Mouse (Mus musculus): ENCODE results near the gene Kdm2b. TPM values are rescaled to one million over a fixed set of nuclear protein-coding genes. Genes with fewer than 3 reads are reported as not detected.

Gene Kdm2b
- polyA plus RNA-seq, 1 experiment from 2014 or later, result 7.6 TPM

DNA sequence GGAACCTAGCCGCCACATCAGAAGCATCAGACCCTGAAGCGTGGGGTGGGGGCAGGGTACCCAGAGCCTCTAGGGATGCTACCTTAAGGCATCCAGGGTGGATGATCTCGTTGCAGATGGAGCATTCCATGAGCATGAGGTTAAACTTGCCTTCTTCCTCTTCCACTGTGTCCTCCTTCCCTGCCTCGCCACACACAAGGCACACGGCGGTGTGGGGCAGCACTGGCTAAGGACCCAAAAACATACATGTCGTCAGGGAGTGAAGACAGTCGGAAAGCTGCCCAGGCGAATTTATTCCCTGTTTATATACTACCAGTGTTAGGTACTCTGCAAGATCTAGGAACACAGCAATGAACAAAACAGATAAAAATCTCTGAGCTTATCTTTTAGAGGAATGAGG is 106.4 kb downstream of the Kdm2b start:
- ATAC-seq, result no peak
- no peak overlapping the region for H3K9ac ChIP-seq (ENCODE audit: low read depth, low read length)
- no peak overlapping the region for H3K27ac ChIP-seq (ENCODE audit: low read depth, low read length)
- no peak for TF ChIP-seq CTCF (IDR thresholded peaks at IDR 0.05; ENCODE audit: low read depth)
- no peak overlapping the region for H3K4me3 ChIP-seq (ENCODE audit: low read depth, low read length)
- H3K4me2 ChIP-seq (replicated peaks; ENCODE audit: low read depth), result no peak overlapping the region
- 75% methylated on average over 9 of the region's 9 CpGs for WGBS
- peaks cover 24% of the 10 kb centered on the region; the same call in 1 of the 2 replicates for H3K36me3 ChIP-seq (ENCODE audit: control insufficient read depth, insufficient read depth)
- H3K9me3 ChIP-seq (ENCODE audit: control insufficient read depth), result no peaks in the 10 kb centered on the region
- H3K27me3 ChIP-seq (replicated peaks; ENCODE audit: control insufficient read depth, insufficient read depth, low read length), result no peaks in the 10 kb centered on the region
- H3K4me1 ChIP-seq (replicated peaks; ENCODE audit: control insufficient read depth, insufficient read depth, low read length), result peaks cover 4% of the 10 kb centered on the region; the same call in 1 of the 2 replicates

DNA sequence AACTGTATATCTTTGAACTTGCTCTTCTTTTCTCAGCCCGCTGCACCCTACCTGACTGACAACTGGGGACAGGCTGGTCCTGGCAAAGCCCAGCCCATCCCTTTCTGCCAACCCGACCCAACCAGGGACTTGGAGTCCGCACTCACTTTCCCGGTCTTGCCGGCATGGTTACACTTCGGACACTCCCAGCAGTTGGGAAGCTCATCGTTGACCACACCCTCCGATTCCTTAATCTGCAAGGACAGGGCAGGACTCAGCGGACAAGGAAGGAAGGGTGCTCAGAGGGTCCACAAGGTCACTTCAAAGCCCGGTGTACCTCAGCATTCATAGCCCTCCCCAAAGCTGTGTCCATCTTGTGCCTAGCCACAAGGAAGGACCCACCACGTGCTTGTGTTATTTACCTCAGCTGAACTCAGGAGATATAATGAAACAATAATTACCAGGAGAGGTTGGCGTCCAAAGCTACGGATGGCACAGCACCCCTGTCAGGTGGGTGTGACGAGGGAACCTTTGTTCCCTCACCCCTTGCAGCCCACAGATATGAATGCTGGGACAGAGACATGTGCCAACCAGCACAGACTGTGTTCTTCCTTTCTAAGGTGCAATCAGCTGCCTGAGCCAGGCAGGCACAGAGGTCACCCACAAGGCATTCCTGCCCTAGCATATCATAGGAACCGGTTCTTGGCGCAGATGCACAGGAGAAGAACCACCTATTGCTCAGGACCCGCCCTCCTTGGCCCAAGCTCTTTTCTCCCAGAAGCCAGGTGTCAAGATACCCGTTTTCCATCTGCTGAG is 107.2 kb downstream of the Kdm2b start:
- Histone ChIP-seq H3K27ac (ENCODE audit: low read depth, low read length) (peak overlapping the region; percentile 46), H3K36me3 (ENCODE audit: control insufficient read depth, insufficient read depth) (peaks cover 29% of the 10 kb centered on the region; the same call in 1 of the 2 replicates), H3K4me3 (ENCODE audit: low read depth, low read length) (no peak overlapping the region), H3K27me3 (replicated peaks; ENCODE audit: control insufficient read depth, insufficient read depth, low read length) (no peaks in the 10 kb centered on the region), H3K4me1 (replicated peaks; ENCODE audit: control insufficient read depth, insufficient read depth, low read length) (no peaks in the 10 kb centered on the region; the same call in 1 of the 2 replicates), H3K9me3 (ENCODE audit: control insufficient read depth) (no peaks in the 10 kb centered on the region), H3K4me2 (replicated peaks; ENCODE audit: low read depth) (0 out of 2 replicates have a peak overlapping the region, but pooled peaks have one; percentile 17), H3K9ac (ENCODE audit: low read depth, low read length) (no peak overlapping the region)
- ATAC-seq, result peak; percentile 81
- TF ChIP-seq CTCF (IDR thresholded peaks at IDR 0.05; ENCODE audit: low read depth), result no peak
- WGBS, result 63% methylated on average over 18 of the region's 18 CpGs

DNA sequence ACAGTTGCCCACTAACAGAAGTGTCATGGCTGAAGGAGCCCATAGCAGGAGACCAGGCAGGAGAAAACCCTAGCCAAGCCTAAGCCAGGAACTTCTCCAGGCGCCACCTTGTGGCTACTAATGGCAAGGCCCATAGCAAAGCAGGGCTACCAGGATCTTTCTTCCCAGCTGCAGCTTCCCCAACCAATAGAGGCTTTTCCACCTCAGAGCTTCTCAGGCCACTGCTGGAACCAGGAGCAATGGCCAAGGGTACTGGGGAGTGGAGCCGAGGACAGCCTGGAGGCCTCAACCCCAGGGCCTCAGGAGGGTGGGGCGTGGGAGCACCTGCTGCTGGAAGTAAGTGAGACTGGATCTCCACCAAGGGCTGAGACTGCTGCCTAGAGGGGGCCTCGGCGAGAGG is 108.3 kb downstream of the Kdm2b start:
- peak; percentile 43 for ATAC-seq
- Histone ChIP-seq H3K4me2 (replicated peaks; ENCODE audit: low read depth) (no peak overlapping the region), H3K9ac (ENCODE audit: low read depth, low read length) (no peak overlapping the region), H3K36me3 (ENCODE audit: control insufficient read depth, insufficient read depth) (peaks cover 29% of the 10 kb centered on the region; the same call in 1 of the 2 replicates), H3K4me1 (replicated peaks; ENCODE audit: control insufficient read depth, insufficient read depth, low read length) (no peaks in the 10 kb centered on the region; the same call in 1 of the 2 replicates), H3K4me3 (ENCODE audit: low read depth, low read length) (no peak overlapping the region), H3K27me3 (replicated peaks; ENCODE audit: control insufficient read depth, insufficient read depth, low read length) (no peaks in the 10 kb centered on the region), H3K9me3 (ENCODE audit: control insufficient read depth) (no peaks in the 10 kb centered on the region), H3K27ac (ENCODE audit: low read depth, low read length) (no peak overlapping the region; the same call in 1 of the 2 replicates)
- TF ChIP-seq CTCF (IDR thresholded peaks at IDR 0.05; ENCODE audit: low read depth), result peak; percentile 89
- WGBS, result 36% methylated on average over 5 of the region's 5 CpGs

DNA sequence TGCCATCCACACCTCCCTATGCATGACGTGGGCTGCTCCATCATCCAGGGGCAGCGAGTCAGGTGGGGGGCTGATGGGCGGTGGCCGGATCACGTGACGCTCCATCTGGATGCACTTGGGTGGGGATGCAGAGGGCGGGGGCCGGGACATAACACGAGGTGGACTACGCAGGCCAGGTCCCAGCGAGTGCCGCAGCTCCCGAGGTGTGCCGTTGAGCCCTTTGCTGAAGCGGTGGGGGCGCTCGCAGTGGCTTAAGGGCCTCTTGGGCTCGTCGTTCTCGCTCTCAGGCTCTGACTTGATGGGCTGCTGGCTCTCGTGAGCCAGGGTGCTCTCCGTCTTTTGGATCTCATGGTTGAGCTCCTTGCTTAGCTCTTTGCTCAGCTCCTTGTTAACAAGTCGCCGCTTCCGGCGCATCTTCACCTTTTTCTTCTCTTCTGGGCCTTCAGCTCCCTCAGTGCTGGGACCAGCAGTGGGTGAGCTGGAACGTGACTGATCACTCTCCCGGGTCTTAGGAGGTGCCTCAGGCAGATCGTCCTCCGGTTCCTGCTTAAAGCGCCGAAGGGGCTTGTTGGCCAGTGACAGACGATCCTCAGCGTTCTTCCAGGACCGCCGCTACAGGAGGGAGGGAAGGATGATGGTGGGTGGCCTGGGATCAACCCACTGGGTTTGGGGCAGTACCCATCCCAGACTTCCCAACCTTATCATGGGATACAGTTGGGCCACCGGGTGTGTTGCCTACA is 109.2 kb downstream of the Kdm2b start:
- Histone ChIP-seq H3K9me3 (ENCODE audit: control insufficient read depth) (no peaks in the 10 kb centered on the region), H3K4me2 (replicated peaks; ENCODE audit: low read depth) (no peak overlapping the region), H3K4me3 (ENCODE audit: low read depth, low read length) (no peak overlapping the region), H3K36me3 (ENCODE audit: control insufficient read depth, insufficient read depth) (peaks cover 29% of the 10 kb centered on the region; the same call in 1 of the 2 replicates), H3K27ac (ENCODE audit: low read depth, low read length) (no peak overlapping the region), H3K4me1 (replicated peaks; ENCODE audit: control insufficient read depth, insufficient read depth, low read length) (no peaks in the 10 kb centered on the region; the same call in 1 of the 2 replicates), H3K9ac (ENCODE audit: low read depth, low read length) (no peak overlapping the region), H3K27me3 (replicated peaks; ENCODE audit: control insufficient read depth, insufficient read depth, low read length) (no peaks in the 10 kb centered on the region)
- TF ChIP-seq CTCF (IDR thresholded peaks at IDR 0.05; ENCODE audit: low read depth), result no peak
- no peak for ATAC-seq
- WGBS, result 94% methylated on average over 37 of the region's 37 CpGs

DNA sequence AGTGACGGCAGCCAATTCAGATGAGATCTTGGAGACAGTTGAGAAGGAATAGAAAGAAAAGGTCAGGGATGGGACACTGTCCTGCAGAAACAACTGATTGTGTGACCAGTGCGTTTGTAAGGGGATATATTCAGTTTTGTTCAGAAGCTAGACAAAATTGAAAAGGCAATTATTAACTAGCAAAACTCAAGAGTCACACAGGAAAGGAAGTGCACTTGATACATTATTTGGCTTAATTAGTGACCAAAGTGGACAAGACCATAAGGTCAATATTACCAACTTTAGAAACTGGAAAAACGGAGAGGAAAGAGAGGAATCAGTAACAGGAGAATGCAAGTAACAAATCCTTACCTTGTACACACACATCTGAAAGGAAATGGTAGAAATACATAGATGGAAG is 113.0 kb downstream of the Kdm2b start:
- Histone ChIP-seq H3K9me3 (ENCODE audit: control insufficient read depth) (no peaks in the 10 kb centered on the region), H3K4me3 (ENCODE audit: low read depth, low read length) (no peak overlapping the region), H3K9ac (ENCODE audit: low read depth, low read length) (no peak overlapping the region), H3K27ac (ENCODE audit: low read depth, low read length) (no peak overlapping the region), H3K4me2 (replicated peaks; ENCODE audit: low read depth) (no peak overlapping the region), H3K4me1 (replicated peaks; ENCODE audit: control insufficient read depth, insufficient read depth, low read length) (0 out of 2 replicates have a peak, but pooled peaks cover 3% of the 10 kb centered on the region), H3K36me3 (ENCODE audit: control insufficient read depth, insufficient read depth) (peaks cover 41% of the 10 kb centered on the region), H3K27me3 (replicated peaks; ENCODE audit: control insufficient read depth, insufficient read depth, low read length) (no peaks in the 10 kb centered on the region)
- ATAC-seq, result no peak
- TF ChIP-seq CTCF (IDR thresholded peaks at IDR 0.05; ENCODE audit: low read depth), result no peak
- WGBS, result 47% methylated on average over 3 of the region's 3 CpGs

DNA sequence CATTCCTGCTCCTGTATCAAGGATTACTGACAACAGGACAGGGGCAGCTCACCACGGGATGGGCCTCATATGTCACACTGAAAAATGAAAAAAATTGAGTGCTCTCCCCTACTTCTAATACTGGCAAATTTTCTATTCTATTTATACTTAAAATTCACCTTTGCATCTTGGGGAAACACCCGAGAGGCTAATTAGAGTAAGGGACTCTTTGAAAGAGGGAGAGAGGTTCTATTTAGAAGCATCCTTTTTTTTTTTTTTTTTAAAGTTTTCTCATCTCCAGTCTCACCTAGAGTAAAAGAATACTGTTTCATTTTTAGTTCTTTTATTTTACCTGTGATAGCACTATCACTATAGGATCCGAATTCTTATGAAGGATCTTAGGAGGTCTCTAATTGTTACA is 115.3 kb downstream of the Kdm2b start:
- Histone ChIP-seq H3K9me3 (ENCODE audit: control insufficient read depth) (no peaks in the 10 kb centered on the region), H3K27me3 (replicated peaks; ENCODE audit: control insufficient read depth, insufficient read depth, low read length) (no peaks in the 10 kb centered on the region), H3K4me1 (replicated peaks; ENCODE audit: control insufficient read depth, insufficient read depth, low read length) (0 out of 2 replicates have a peak, but pooled peaks cover 3% of the 10 kb centered on the region), H3K4me3 (ENCODE audit: low read depth, low read length) (no peak overlapping the region), H3K36me3 (ENCODE audit: control insufficient read depth, insufficient read depth) (peaks cover 36% of the 10 kb centered on the region), H3K4me2 (replicated peaks; ENCODE audit: low read depth) (no peak overlapping the region), H3K9ac (ENCODE audit: low read depth, low read length) (no peak overlapping the region), H3K27ac (ENCODE audit: low read depth, low read length) (no peak overlapping the region)
- WGBS, result 70% methylated on average over 3 of the region's 3 CpGs
- no peak for TF ChIP-seq CTCF (IDR thresholded peaks at IDR 0.05; ENCODE audit: low read depth)
- ATAC-seq, result no peak

All from intestine, postnatal 0 days (tissue).